Mouse (Mus musculus) telencephalon, adult 2 months (tissue): Measurements from ENCODE around the gene B3gnt8.
"Not testable (repeated sequence)": the region's sequence is repeated elsewhere in the genome, so short reads cannot be mapped to it uniquely, and the experiment has no call there.

ENCODE experiments used
- DNase-seq: peaks from one replicate; pipeline ENCODE4 v3.0.0-alpha.2; 2011; ENCODE audit warnings: low read depth, low spot score

Gene B3gnt8

DNA sequence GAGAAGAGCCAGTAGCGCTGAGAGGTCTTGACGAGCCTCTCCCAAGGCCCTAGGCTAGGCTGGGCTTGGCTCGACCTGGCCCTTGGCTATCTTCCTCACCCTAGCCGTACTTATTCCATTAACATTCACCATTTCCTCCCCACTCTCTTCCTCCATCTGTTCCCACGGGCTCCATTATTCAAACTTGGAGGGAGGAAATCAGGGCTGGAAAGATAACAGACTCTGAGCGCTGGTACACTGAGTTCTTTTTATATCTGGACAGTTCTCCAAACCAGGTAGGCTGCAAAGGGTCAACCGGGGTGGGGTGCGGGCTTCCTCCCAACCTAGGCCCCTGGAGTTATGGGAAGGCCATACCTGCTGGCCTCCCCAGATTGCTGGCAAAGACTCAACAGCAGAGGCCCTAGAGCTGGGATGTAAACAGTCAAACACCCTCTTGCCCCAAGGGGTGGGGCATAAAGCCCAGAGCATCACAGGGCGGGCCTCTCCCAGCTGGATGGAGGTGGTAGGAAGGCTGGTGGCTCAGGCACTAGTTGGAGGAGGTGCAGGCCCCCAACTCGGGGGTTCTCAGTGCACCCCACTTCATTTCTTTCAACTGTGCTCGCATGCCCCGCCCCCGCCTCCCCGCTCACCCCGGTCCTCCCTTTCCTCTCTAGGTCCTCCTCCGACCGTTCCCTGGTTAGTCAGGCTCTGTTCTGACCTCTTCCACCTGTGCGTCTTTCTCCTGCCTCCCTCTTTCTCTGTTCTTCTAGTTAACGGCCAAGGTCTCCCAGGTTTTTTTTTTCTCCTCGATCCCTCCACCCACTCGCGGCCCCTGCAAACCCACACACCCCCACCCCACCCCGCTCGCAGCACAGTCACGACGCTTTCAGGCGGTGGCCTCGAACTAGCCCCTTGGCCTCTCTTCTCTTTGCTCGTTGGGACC is at the start of gene B3gnt8:
Gene B3gnt8, plus strand, starts transcription at position 146 of the 922 bp plus-strand sequence.
- no peak for DNase-seq

- DNase-seq: not testable (repeated sequence)
Observed at GRCm38 (mm10) chr7:25576793-25577437, 49.5 kb upstream of the B3gnt8 start.

DNA sequence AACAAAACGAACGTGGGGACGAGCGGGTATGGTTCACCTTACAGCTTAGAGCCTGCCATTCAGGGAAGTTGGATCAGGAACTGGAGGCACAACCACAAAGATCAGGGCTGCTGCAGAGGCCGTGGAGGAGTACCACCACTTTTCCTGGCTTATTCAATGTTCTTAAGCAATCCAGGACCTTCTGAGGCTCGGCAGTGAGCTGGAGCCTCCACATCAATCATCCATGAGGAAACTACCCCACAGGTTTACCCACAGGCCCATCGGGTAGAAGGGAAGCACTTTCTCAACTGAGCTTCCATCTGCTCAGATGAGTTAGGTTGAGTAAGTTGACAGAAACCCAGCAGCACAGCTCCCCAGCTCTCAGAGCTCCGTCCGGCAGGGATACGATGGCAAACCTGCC is 47.0 kb upstream of the B3gnt8 start:
- no peak for DNase-seq

DNA sequence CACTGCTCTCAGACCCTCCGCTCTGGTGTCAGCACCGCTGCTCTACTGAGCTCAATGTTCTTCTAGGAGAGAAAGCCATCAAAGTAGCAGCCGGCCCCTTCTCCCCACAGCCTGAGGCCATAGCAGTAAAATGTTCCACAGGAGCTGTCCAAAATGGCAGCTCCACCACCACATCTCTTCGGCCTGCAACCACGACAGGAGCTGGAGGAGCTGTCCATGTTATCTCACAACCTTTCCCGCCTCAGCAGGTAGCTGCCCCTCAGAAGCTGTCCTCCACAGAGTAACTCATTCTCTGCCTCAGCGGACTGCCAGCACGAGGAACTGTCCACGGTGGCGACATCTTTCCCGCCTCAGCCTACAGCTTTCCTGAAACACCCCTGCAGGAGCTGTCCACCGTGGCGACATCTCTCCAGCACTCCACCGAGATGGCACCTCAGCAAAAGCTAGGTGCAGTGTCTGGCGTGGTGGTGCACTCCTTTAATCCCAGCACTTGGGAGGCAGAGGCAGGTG is 44.1 kb upstream of the B3gnt8 start:
- DNase-seq: no peak

GRCm38 (mm10) chr7:25584651-25585050 is 41.8 kb upstream of the B3gnt8 start:
- DNase-seq: no peak

- DNase-seq: no peak
Observed at GRCm38 (mm10) chr7:25585351-25586204, 40.9 kb upstream of the B3gnt8 start.

DNA sequence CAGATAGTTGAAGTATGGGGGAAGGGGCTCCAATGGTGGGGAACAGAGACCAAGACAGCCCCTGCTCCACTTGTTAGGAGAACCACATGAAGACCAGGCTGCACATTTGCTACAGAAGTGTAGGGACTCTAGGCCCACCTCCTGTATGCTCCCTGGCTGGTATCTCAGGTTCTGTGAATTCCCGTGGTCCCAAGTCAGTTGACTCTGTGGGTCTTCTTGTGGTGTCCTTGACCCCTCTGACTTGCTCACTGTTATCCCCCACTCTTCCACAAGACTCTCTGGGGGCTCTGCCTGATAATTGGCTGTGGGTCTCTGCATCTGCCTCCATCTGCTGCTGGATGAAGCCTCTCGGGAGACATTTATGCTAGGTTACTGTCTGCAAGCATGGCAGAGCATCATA is 35.2 kb upstream of the B3gnt8 start:
- DNase-seq: no peak

DNA sequence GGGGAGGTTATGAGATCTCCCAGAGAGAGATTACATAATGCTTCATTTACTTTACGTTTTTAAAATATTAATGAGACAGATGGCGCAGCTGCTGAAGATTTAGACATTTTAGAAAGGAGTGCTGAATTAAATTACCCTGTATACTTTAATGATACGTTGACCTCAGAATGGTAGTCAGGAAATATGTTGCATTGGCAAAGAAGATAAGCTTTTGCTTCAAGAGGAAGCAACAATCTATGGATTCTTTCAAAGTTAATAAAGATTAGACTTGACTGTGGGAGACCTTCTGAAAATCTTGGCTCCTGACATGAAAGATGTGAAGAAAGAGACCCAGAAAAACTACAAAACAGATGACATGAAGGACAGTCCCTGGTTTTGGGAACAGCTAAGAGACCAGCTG is 32.6 kb upstream of the B3gnt8 start:
- DNase-seq: no peak

DNA sequence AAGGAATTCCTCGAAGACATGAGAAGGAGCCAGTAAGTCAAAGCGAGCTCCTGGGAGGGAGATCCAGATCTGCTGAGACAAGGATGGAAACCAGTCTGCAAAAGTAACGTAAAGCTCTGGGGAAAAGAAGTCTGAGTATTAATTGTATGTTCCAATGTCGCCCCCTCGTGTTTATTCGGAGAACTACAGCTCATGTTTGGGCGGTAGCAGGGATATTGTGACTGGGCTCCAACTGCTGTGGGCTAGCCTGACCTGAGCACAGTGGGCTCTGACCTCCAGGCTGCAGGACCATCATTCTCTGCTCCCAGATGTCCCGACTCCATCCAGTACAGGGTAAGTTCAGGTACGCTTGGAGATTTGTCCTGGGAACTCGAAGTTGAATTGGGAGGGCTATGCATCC is 26.8 kb upstream of the B3gnt8 start:
- peak; percentile 12 for DNase-seq

GRCm38 (mm10) chr7:25600666-25601065 is 25.8 kb upstream of the B3gnt8 start:
- no peak for DNase-seq

DNA sequence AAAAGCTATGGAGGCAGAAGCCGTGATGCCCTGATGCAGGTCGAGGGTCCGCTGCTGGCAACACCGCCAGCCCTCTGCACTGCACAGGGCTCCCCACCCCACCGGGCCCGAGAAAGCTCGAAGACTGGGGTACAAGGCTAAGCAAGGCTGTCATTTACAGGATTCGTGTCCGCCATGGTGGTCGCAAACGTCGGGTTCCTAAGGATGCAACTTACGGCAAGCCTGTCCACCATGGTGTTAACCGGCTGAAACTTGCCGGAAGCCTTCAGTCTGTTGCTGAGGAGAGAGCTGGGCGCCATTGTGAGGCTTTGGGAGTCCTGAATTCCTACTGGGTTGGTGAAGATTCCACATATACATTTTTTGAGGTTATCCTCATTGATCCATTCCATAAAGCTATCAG is 25.1 kb upstream of the B3gnt8 start:
- DNase-seq: no peak

GRCm38 (mm10) chr7:25606625-25607063 is 19.8 kb upstream of the B3gnt8 start:
- no peak for DNase-seq

- no peak for DNase-seq
Observed at GRCm38 (mm10) chr7:25607196-25607595, 19.3 kb upstream of the B3gnt8 start.

GRCm38 (mm10) chr7:25610056-25610455 is 16.4 kb upstream of the B3gnt8 start:
- DNase-seq: no peak

DNA sequence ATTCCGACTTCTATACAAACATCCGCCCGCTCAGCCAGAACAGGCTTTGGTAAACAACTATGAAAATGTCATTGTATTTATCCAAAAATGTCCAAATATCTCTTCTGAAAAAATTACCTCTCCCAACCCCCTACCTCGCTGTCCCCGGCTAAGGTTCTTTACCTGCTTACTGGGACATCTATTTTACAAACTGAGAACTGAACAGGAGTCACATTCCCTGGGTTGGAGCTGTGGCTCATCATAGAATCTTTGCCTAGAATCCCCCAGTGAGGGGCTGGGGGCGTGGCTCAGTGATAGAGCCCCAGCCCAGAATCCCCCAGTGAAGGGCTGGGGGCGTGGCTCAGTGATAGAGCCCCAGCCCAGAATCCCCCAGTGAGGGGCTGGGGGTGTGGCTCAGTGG is 15.0 kb upstream of the B3gnt8 start:
- DNase-seq: no peak

GRCm38 (mm10) chr7:25614086-25614485 is 12.4 kb upstream of the B3gnt8 start:
- DNase-seq: no peak

DNA sequence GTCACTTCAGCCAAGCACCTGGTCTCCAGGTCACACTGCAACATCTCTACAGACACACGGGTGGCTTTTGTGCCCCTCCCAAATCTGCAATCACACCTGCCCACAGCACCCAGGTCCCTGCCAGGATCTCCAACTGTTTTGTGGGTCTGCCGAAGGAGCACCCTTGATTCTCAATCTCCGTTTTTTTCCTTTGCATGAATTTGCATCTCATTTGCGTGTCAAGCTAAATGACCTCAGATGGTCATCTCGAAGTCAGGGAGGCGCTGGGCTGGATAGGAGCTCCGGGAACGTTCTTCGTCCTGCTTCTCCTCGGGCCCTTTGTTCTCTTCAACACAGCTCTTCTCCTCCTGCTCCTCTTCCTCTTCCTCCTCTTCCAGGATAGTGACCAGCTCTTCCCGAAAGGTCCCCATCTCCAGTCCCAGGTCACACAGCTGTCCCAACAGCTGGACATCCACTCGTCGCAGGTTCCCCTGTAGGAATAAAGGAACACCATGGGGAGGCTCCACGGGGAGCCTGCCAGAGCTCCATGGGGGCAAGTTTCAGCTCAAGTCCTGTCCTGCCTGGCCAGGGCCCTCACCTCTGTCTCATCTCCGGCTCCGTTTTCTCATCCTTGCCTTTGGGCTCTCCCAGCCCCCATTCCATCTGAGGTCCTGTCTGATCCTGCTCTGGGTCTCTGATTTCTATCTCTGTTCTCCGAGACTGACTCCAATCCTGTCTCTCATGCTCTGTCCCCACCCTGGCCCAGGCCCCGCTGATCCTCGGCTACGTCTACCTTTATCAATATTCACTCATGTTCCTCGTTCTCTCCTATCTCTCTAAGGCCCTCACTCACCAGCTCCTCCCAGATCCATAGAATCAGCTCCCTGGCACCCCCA is 11.4 kb upstream of the B3gnt8 start:
- no peak for DNase-seq

DNA sequence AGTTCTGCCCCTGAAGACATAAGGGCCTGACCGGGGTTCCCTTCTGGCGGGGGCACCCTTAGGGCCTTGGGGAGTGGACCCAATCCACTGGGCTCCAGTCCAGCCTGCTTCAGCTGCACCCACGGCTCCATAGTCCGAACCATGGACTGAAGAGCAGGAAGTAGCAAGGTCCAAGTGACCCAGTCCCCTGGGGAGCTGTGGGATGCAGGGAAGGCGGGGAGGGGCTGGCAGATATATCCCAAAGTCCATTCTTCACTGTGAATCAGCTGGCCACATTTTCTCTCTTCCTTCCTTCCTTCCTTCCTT is 10.8 kb upstream of the B3gnt8 start, which contains the start of gene Erich4:
Gene Erich4, minus strand, starts transcription at position 187 of the 306 bp plus-strand sequence.
- no peak for DNase-seq

- no peak for DNase-seq
Observed at GRCm38 (mm10) chr7:25617376-25618160, 8.9 kb upstream of the B3gnt8 start.
